Mouse (Mus musculus) brain, embryonic 14.5 days (tissue): ENCODE data around the gene Cd6.

Experiments used
- CTCF ChIP-seq: fragments of 200-500 bp; IDR thresholded peaks from 2 replicates; pipeline ENCODE4 v1.5.1; 2012; ENCODE audit warnings: inconsistent platforms, mild to moderate bottlenecking, moderate library complexity, borderline replicate concordance; ENCODE audit not compliant: insufficient read depth, insufficient read length; ENCODE audit errors: extremely low read depth
- POLR2A ChIP-seq: fragments of 200-500 bp; IDR thresholded peaks from 2 replicates; pipeline ENCODE4 v1.6.1; 2012; ENCODE audit warnings: mild to moderate bottlenecking, inconsistent platforms, borderline replicate concordance; ENCODE audit not compliant: poor library complexity, insufficient read depth, insufficient read length, severe bottlenecking; ENCODE audit errors: extremely low read depth

DNA sequence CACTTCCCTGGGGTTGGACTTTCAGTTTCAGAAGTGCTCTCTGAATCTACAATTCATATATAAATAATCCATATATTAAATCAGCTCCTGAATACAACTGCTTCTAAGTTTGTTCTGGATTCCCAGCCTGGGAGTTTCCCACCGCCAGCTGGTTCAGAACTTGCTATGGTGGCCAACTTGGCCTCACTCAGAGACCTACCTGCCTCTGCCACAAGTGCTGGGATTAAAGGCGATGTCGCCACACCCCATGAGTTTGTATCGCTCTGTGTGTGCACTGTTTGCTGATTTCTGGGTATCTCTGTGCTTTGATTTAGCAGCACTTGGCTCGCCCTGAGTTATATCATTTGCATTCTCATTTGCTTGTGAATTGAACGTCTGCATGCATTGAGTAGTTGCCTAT, 77.8 kb downstream of the Cd6 start:
- TF ChIP-seq CTCF: no peak
- TF ChIP-seq POLR2A: no peak
